Mouse (Mus musculus) spleen, adult 2 months (tissue): Measurements from ENCODE around the gene Best1. TPM values are rescaled to one million over a fixed set of nuclear protein-coding genes. Genes with fewer than 3 reads are reported as not detected.
"Not testable (repeated sequence)": the region's sequence is repeated elsewhere in the genome, so short reads cannot be mapped to it uniquely, and the experiment has no call there.

Experiments
- DNase-seq, 2 experiments: peaks; one replicate each; pipeline versions ENCODE4 v3.0.0 to v3.0.0-alpha.2; 2012 to 2021; ENCODE audit warnings: low spot score in 2 of 2, low read depth in 1 of 2
- H3K27ac ChIP-seq: fragments of 200-500 bp; 2 replicates; pipeline ENCODE4 v1.5.1; 2012; ENCODE audit warnings: low read length, inconsistent platforms; ENCODE audit not compliant: insufficient read depth
- H3K27me3 ChIP-seq: fragments of 200-500 bp; 2 replicates; pipeline ENCODE4 v1.6.1; 2012; ENCODE audit warnings: mild to moderate bottlenecking, moderate library complexity, low read length, inconsistent platforms; ENCODE audit not compliant: control insufficient read depth, insufficient read depth
- H3K36me3 ChIP-seq: fragments of 200-500 bp; 2 replicates; pipeline ENCODE4 v1.6.1; 2012; ENCODE audit warnings: mild to moderate bottlenecking, low read length, inconsistent platforms; ENCODE audit not compliant: control insufficient read depth, insufficient read depth
- H3K4me1 ChIP-seq: fragments of 200-500 bp; 2 replicates; pipeline ENCODE4 v1.6.1; 2011; ENCODE audit warnings: inconsistent platforms; ENCODE audit not compliant: control insufficient read depth, insufficient read depth, insufficient read length
- H3K4me3 ChIP-seq: fragments of 200-500 bp; 2 replicates; pipeline ENCODE4 v1.5.1; 2011; ENCODE audit warnings: mild to moderate bottlenecking, inconsistent platforms; ENCODE audit not compliant: insufficient read depth, insufficient read length; ENCODE audit errors: extremely low read depth
- CTCF ChIP-seq: fragments of 200-500 bp; IDR thresholded peaks from 2 replicates; pipeline ENCODE4 v1.5.1; 2011; ENCODE audit warnings: mild to moderate bottlenecking, inconsistent platforms; ENCODE audit not compliant: insufficient read depth, insufficient read length, insufficient replicate concordance; ENCODE audit errors: extremely low read depth
- POLR2A ChIP-seq: fragments of 200-500 bp; IDR thresholded peaks from 2 replicates; pipeline ENCODE4 v1.6.1; 2011; ENCODE audit warnings: low read depth, low read length, inconsistent platforms
- WGBS: fragments of 180-500 bp; shearing (Covaris S2); methylation state at CpG from one replicate; pipeline ENCODE4 v1.1.7; 2018; 5-methylcytosine and 5-hydroxymethylcytosine counted together
- polyA plus RNA-seq: library from polyadenylated mRNA; depleted of rRNA; stranded (reverse); fragments of >200 nt; gene quantifications from 2 replicates; pipeline ENCODE4 v1.2.3, GENCODE M21; 2012

Gene Best1
- polyA plus RNA-seq, 1 experiment = 0.20 TPM

DNA sequence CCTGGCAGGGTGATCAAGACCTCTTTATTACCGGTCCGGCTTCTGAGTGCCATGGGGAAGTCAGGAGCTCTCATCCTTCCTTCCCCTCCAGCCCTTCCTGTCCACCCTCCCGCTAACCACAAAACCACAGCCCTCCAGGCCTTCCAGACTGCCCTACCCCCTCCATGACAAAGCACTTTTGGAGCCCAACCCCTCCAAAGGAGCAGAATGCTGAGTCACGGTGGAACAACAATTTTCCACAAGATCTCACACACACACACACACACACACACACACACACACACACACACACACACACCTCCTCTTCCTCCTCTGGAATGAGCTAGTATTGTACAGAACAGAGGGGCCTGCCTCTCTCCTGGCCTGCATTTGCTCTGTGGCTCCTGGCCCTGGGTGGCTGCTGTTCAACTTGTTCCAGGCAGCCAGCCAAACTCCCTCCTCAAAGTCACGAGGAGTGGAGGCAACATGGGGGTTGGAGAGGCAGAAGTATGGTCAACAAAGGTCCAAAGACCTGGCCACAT is 22.9 kb downstream of the Best1 start:
- Histone ChIP-seq H3K4me1 (peaks cover 5% of the 10 kb centered on the region; the same call in 1 of the 2 replicates), H3K4me3 (no peak overlapping the region), H3K27ac (peak overlapping the region; percentile 65), H3K27me3 (no peaks in the 10 kb centered on the region), H3K36me3 (no peaks in the 10 kb centered on the region)
- DNase-seq = no peak
- 20% methylated on average over 5 of the region's 5 CpGs for WGBS
- TF ChIP-seq CTCF = no peak

DNA sequence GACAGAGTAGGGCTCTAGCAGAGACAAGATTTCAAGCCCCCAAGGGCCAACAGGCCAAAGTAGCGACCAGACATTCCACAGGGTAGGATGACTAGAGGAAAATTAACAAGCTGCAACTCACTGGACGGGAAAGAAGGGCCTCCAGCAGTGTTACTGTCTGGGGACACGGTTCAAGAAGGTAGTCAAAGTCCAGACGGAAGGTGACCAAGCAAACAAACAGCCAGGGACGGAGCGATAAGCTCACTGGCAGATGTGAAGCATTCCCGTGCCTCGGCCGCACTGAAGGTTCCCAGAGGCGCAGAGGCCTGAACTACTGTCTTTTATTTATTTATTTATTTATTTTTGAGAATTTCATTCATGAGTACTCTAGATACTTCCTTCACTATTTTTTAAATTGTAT is 24.3 kb downstream of the Best1 start:
- H3K4me1 ChIP-seq = peaks cover 5% of the 10 kb centered on the region; the same call in 1 of the 2 replicates
- H3K27ac ChIP-seq = no peak overlapping the region
- DNase-seq = no peak

DNA sequence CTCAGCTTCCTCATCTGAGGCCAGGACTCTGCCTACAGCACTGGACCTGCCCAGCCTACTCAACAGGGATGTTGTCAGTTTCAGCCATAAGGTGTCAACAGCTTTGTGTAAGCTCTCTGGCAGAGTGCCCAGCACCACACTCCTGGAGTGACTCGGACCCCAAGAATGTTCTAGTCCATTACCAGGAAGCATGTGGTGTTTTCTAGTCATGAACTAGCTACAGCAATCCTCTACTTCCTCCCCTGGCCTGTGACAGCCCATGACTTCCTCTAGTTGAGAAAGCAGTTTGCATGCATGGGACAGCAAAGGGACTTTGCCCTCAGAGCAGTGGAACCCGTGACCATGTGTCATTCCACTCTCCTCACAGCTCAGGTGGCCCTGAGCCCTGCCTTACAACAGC is 26.6 kb downstream of the Best1 start:
- peak; percentile 54 to 59 for DNase-seq
- not testable (repeated sequence) for H3K4me1 ChIP-seq

More for the DNA sequence above, 24.3 kb downstream of the Best1 start:
- Histone ChIP-seq H3K4me3 (no peak overlapping the region), H3K27me3 (no peaks in the 10 kb centered on the region), H3K36me3 (no peaks in the 10 kb centered on the region)
- WGBS = 96% methylated on average over 10 of the region's 10 CpGs
- TF ChIP-seq CTCF (no peak), POLR2A (no peak)

DNA sequence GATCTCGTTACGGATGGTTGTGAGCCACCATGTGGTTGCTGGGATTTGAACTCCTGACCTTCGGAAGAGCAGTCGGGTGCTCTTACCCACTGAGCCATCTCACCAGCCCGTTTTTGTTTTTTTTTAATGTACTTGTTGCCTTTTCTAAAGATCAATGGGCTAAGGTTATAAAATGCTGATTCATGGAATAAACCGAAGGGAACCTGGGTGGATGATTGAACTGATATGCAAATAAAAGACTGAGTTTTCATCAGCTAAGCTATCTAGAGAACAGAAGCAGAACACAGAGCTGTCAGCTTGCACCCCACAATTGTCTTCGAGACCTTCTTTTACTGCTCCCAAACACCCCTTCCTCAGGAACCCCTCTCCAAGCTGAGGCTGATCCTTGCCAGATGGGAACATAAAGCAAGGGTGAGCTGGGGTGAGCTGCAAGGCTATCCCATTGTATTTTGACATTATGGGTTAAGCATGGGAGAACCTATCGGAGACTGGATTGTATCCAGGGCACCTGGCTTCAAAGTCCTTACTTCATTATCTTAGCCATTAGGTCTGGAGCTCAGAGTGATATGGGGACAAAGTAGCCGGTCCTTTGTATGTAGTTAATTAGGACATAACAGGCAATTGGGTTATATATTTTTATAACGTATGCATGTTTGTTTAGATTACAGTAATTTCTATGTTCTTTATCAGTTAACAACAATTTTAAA is 33.2 kb downstream of the Best1 start:
- 83% methylated on average over 10 of the region's 10 CpGs for WGBS
- no peak for TF ChIP-seq POLR2A
- no peak for TF ChIP-seq CTCF
- Histone ChIP-seq H3K4me3 (no peak overlapping the region), H3K4me1 (no peaks in the 10 kb centered on the region), H3K27me3 (no peaks in the 10 kb centered on the region), H3K27ac (no peak overlapping the region), H3K36me3 (no peaks in the 10 kb centered on the region)
- DNase-seq = no peak

More for the DNA sequence above, 26.6 kb downstream of the Best1 start:
- not testable (repeated sequence) for H3K36me3 ChIP-seq, H3K27me3 ChIP-seq, H3K4me3 ChIP-seq
- 3% methylated on average over 2 of the region's 2 CpGs for WGBS
- H3K27ac ChIP-seq = peak overlapping the region; percentile 49

DNA sequence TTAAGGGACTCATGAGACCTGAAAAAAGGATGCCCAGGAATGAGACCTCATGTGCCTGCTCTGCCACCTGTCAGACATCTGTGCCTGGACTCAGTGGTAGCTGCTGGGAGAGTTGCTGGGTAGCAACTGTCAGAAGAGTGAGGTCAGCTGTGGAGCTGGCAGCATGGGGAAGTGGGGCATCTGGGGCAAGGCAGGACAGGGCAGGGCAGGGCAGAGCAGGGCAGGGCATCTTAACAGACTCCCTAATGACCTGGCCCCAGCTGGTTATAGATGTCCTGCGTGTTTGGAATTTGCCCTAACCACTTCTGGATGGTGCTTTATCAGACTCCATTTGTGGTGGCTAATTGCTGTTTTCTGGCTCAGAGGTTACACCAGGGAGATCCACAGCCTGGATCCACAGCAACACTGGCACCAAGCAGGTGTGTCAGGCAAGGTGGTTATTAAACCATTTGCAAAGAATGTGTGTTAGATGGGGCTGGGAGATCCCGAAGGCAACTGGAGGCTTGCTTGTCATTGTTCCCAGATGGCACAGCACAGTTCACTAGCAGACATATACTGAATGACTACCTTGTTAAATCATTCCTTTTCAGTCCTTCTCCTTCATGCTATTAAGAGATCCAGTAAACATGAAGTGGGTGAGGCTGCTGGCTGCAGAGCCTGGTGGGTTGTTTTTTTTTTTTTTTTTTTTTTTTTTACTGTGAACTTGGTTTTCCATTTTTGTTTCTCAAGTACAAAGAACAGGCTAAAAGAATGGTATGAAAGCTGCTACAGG is 35.2 kb downstream of the Best1 start:
- 70% methylated on average over 2 of the region's 2 CpGs for WGBS
- no peak for DNase-seq
- no peaks in the 10 kb centered on the region for H3K36me3 ChIP-seq
- H3K4me3 ChIP-seq = no peak overlapping the region
- TF ChIP-seq POLR2A (no peak), CTCF (no peak)
- no peaks in the 10 kb centered on the region for H3K4me1 ChIP-seq
- H3K27me3 ChIP-seq = no peaks in the 10 kb centered on the region
- H3K27ac ChIP-seq = no peak overlapping the region

DNA sequence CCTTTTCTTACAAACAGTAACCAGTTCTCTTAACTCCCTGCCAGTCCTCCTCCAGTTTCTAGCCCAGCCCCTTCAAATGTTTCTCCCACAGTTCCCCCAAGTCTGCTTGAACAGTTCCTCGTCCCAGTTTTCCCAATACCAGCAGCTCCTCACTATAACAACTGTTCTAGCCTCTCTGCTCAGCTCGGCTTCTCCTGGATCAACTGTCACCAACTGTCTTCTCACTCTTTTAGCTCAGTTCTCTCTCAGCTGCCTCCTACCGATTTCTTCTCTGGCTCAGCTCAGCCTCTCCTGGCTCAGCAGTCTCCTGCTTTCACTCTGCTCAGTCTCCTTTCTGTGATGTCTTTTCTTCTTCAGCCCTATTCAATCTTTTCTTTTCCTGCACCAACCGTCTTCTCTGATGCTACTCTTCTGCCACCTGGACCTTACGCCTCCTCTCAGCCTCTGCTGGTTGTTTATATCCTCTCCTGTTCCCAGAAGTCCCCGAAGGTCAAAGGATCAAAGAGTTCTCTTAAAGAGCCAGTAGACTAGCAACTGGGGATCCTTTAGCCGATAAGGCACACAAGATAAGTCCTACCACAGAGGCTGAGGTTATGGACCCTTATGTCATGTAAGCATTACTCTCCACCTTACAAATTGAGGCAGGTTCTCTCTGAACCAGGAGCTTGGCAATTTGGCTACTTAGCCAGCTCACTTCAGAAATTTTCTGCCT is 37.1 kb downstream of the Best1 start:
- TF ChIP-seq CTCF (no peak), POLR2A (no peak)
- Histone ChIP-seq H3K36me3 (no peaks in the 10 kb centered on the region), H3K27ac (no peak overlapping the region), H3K4me3 (no peak overlapping the region), H3K4me1 (no peaks in the 10 kb centered on the region), H3K27me3 (no peaks in the 10 kb centered on the region)
- DNase-seq = no peak
- 45% methylated on average over 7 of the region's 7 CpGs for WGBS
